Mouse (Mus musculus) kidney, postnatal 10 days (tissue): Measurements from ENCODE around the gene Gpi1.

Source experiments
- DNase-seq: peaks from one replicate; pipeline ENCODE4 v3.0.0; 2021; ENCODE audit warnings: mixed read lengths

Gpi1 gene

GRCm38 (mm10) chr7:34230116-34230515, at the start of gene Gpi1:
Gpi1 (minus strand) TSS chr7:34230336.
- DNase-seq, result peak; percentile 92

- DNase-seq, result no peak
Measured at GRCm38 (mm10) chr7:34277656-34278055, 47.5 kb upstream of the Gpi1 start.

GRCm38 (mm10) chr7:34276066-34276465, 45.9 kb upstream of the Gpi1 start:
- no peak for DNase-seq

- DNase-seq, result no peak
Measured at GRCm38 (mm10) chr7:34272465-34272864, 42.3 kb upstream of the Gpi1 start.

GRCm38 (mm10) chr7:34268463-34268862, 38.3 kb upstream of the Gpi1 start:
- DNase-seq, result no peak

GRCm38 (mm10) chr7:34266421-34266820, 36.3 kb upstream of the Gpi1 start:
- DNase-seq, result no peak

GRCm38 (mm10) chr7:34265876-34266346, 35.8 kb upstream of the Gpi1 start:
- DNase-seq, result peak; percentile 80

- no peak for DNase-seq
Measured at GRCm38 (mm10) chr7:34263437-34263836, 33.3 kb upstream of the Gpi1 start.

GRCm38 (mm10) chr7:34258407-34258806, 28.3 kb upstream of the Gpi1 start:
- DNase-seq, result no peak

- DNase-seq, result no peak
Measured at GRCm38 (mm10) chr7:34257279-34257678, 27.1 kb upstream of the Gpi1 start.

- DNase-seq, result no peak
Measured at GRCm38 (mm10) chr7:34255916-34256315, 25.8 kb upstream of the Gpi1 start.

GRCm38 (mm10) chr7:34255137-34255536, 25.0 kb upstream of the Gpi1 start:
- no peak for DNase-seq

- DNase-seq, result no peak
Measured at GRCm38 (mm10) chr7:34252030-34252429, 21.9 kb upstream of the Gpi1 start.

GRCm38 (mm10) chr7:34250738-34251137, 20.6 kb upstream of the Gpi1 start, which contains the start of gene Gm6096:
Gm6096 (plus strand) TSS chr7:34251038.
- DNase-seq, result no peak

GRCm38 (mm10) chr7:34246870-34247499, 16.8 kb upstream of the Gpi1 start:
- DNase-seq, result no peak

GRCm38 (mm10) chr7:34242176-34242575, 12.0 kb upstream of the Gpi1 start:
- no peak for DNase-seq

GRCm38 (mm10) chr7:34238086-34238485, 8.0 kb upstream of the Gpi1 start:
- no peak for DNase-seq

- no peak for DNase-seq
Measured at GRCm38 (mm10) chr7:34235602-34236001, 5.5 kb upstream of the Gpi1 start.

- DNase-seq, result no peak
Measured at GRCm38 (mm10) chr7:34234610-34235561, 4.8 kb upstream of the Gpi1 start.

GRCm38 (mm10) chr7:34233909-34234609, 3.9 kb upstream of the Gpi1 start:
- DNase-seq, result peak; percentile 99

GRCm38 (mm10) chr7:34232785-34233725, 2.9 kb upstream of the Gpi1 start:
- no peak for DNase-seq

GRCm38 (mm10) chr7:34229691-34230111, 435 bp downstream of the Gpi1 start:
- peak; percentile 71 for DNase-seq
